In genomic region chr9:95699273-95699672, GRCm38 (mm10) we compare ENCODE assay signal across 20 mouse cellular contexts. TPM values are rescaled to one million over a fixed set of nuclear protein-coding genes. Genes with fewer than 3 reads are reported as not detected.
DNase-seq lines count a peak whose midpoint lies in the region; ATAC-seq and TF ChIP-seq lines count a peak whose summit lies in the region.
"Had no signal": no experiment of that assay in that cellular context is flagged by ENCODE, and none has a peak within 500 bp of the region (broad histone marks: within the 10 kb centered on the region; RNA-seq: fewer than 3 reads in every experiment).

No protein-coding gene starts in this region.

- 0 out of 2 replicates have a peak, but pooled peaks have one; percentile 20 for ATAC-seq in granulocyte monocyte progenitor cell, adult 5-6 weeks (replicated peaks; ENCODE audit: poor library complexity, severe bottlenecking)
- ATAC-seq: hindbrain, embryonic 16.5 days had no signal

- DNase-seq in layer of hippocampus, adult 11-12 months (ENCODE audit: low spot score): peak; percentile 18
- no peak for DNase-seq in layer of hippocampus, postnatal 25 days (ENCODE audit: extremely low spot score in 1 of 2, low spot score in 1 of 2)
- DNase-seq in layer of hippocampus, adult 2 months (ENCODE audit: low spot score in 2 of 2): peak; percentile 37 to 52
- DNase-seq in layer of hippocampus, postnatal 14 days (ENCODE audit: low spot score in 2 of 2): peak; percentile 26 to 69
- DNase-seq in lung, postnatal 36 days: no peak
- DNase-seq in urinary bladder, adult 2 months (ENCODE audit: low spot score): no peak
- DNase-seq in heart, adult 18-20 months: no peak
- DNase-seq: adrenal gland, adult 8-10 months; adrenal gland, postnatal 36 days; cerebellum, adult 11 months; cerebellum, adult 9-10 months; cerebellum, postnatal 25 days; gastrocnemius, postnatal 10 days; heart, postnatal 4 days had no signal

- H3K27ac ChIP-seq in layer of hippocampus, adult 2 months: peak overlapping the region; percentile 64
- H3K27ac ChIP-seq: embryonic facial prominence, embryonic 13.5 days; forebrain, embryonic 12.5 days; heart, embryonic 13.5 days; hindbrain, embryonic 12.5 days had no signal

- TF ChIP-seq CTCF in layer of hippocampus, adult 2 months (conservative IDR thresholded peaks at IDR 0.05): no peak

- no peak overlapping the region for H3K4me3 ChIP-seq in layer of hippocampus, adult 2 months
- H3K4me3 ChIP-seq: embryonic facial prominence, embryonic 13.5 days; forebrain, embryonic 12.5 days; heart, embryonic 13.5 days; hindbrain, embryonic 12.5 days had no signal

RNA-seq across cellular contexts. Expression of gene Trpc1, which starts 50.9 kb away (rescaled TPM):
- total RNA-seq in layer of hippocampus, postnatal 25 days (2021): 10 to 100 TPM; 41.0 to 48.0 TPM
- total RNA-seq in granulocyte monocyte progenitor cell, adult 5-6 weeks (2014; fragmentation: Nextera tagmentation): not detected in 2 replicates
- total RNA-seq in granulocyte monocyte progenitor cell, adult 5-6 weeks (2017): not detected in 2 replicates
- total RNA-seq in layer of hippocampus, adult 2 months (2021): 10 to 100 TPM; 45.2 to 49.2 TPM
- 10 to 100 TPM; 47.9 to 48.5 TPM for total RNA-seq in layer of hippocampus, postnatal 14 days (2021)
- 3.6 and 4.6 TPM in 2 replicates for polyA plus RNA-seq in urinary bladder, adult 2 months (2012; rRNA removed)
- total RNA-seq in heart, adult 18-20 months (2021): 1 to 10 TPM; 7.4 to 8.0 TPM

Comparison
In these comparisons a context has a peak if more than half of its experiments do, and no peak if none do; other contexts are left out.
1. DNase-seq: peak in layer of hippocampus, adult 11-12 months (single experiment), layer of hippocampus, adult 2 months (2 of 2) and layer of hippocampus, postnatal 14 days (2 of 2); none in layer of hippocampus, postnatal 25 days (0 of 2), lung, postnatal 36 days (single experiment), urinary bladder, adult 2 months (single experiment) and heart, adult 18-20 months (0 of 2).
2. RNA of gene Trpc1, which starts 50.9 kb away (total RNA-seq): 45.2 to 49.2 TPM in layer of hippocampus, adult 2 months, 47.9 to 48.5 TPM in layer of hippocampus, postnatal 14 days, 41.0 to 48.0 TPM in layer of hippocampus, postnatal 25 days and 7.4 to 8.0 TPM in heart, adult 18-20 months; not detected in granulocyte monocyte progenitor cell, adult 5-6 weeks; every median in the first group is over 4 times any median in the second.